Mouse (Mus musculus) fibroblast of lung, adult 2 months (primary cell): Measurements from ENCODE around the gene Ugt1a6a.
A peak's percentile ranks its signal among the peaks of the same experiment; 100 is the strongest.

Source experiments
- DNase-seq: peaks from one replicate; pipeline ENCODE4 v3.0.0-alpha.2; 2011; ENCODE audit warnings: low read depth

The Ugt1a6a gene

DNA sequence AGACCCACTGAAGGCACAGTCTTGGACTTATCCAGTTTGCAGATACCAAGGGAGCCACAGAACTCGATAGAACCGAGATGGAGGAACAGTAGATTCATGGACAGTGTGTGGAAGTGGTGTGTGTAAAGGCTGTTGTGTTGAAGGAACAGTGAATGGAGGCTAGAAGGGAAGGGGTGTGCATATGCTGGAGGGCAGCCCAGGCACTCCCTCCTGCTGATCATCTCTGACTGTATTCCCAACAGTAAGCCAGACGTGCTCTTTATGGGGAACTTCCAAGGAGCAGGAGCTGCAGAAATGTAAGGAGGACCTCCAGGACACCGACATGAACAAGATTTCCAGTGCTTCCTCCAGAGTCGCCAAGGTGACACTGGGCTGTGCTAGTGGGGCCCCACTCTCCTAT lies 115.4 kb downstream of the Ugt1a6a start:
- no peak for DNase-seq

DNA sequence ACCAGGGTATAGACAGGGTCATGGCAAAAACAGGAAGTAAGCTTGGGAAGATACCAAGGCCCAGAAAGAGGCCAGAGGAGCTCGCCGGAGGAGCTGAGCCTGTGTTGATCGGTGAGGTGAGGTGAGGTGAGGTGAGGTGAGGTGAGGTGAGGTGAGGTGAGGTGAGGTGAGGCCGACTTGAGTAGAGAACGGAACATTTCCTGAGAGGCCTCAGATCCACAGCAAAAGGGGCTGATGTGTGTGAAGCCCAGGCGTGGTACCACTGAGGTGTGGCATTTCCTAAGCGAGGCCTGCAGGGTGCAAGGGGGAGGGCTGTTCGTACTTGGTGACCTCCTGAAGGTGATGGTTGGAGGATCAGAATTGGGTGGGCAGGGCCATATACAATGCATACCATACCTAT lies 118.5 kb downstream of the Ugt1a6a start:
- DNase-seq: no peak

DNA sequence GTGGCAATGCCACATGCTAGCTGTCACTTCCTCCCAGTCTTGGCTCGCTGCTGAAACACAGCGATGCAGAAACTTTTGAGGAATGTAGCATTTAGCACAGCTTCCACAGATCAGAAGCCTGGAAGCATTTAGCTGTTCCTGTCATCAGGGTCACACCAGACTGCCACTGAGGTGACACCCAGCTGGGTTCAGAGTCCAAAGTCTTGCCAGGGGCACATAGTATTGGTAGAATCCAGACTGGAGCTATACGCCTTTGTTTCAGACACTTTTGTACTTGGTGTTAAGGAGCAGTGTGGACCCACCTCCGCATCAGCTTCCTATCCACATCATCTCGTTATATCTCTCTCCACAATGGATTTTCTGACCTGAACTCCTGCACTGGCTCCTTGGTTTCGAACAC lies 118.9 kb downstream of the Ugt1a6a start:
- DNase-seq: no peak

DNA sequence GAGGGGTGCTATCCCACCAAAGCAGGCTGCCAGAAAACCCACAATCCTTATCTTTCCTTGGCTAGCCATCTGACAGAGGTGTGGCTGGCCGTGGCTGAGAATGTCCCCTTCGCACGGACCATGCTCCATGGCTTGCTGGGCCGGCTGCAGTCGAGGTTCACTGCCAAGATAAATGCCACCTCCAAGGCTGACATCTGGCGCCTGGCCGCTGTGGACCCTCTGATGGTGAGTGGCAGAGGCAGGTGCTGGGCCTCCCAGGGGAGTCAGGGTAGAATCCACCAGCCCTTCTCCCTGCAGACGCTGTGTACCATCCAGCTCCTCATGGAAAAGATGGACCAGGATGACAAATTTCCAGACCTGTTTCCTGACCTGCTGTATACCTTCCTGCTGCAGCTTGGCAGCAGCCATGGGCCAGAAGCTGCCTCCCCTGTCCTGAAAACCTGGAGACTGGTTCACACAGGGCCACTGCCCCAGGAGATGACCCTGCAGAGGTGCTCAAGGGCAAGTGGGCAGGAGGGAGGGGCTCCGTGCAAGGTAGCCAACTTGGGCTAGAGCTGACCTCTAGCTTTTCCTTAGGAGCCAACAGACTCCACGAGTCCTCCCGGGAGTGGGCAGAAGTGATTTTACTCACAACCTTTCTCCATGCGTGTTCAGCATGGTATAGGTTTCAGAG lies 120.3 kb downstream of the Ugt1a6a start:
- no peak for DNase-seq

DNA sequence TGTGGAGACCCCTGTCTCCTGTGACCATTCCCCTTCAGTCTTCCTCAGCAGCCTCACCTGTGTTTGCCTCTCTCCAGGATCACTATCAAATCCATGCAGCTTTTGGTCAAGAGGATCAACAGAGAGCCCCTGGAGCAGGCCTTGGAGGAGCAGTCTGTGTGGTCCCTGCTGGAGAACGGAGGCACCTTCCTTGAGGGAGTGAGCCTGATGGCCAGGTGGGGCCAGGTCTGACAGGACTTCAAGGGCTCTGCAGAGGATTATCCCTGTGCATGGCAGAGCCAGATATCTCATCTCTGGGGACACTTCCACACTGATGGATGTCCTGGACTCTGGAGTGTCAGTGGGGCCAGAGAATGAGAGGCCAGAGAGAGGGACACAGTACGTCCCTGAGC lies 120.9 kb downstream of the Ugt1a6a start:
- DNase-seq: no peak

DNA sequence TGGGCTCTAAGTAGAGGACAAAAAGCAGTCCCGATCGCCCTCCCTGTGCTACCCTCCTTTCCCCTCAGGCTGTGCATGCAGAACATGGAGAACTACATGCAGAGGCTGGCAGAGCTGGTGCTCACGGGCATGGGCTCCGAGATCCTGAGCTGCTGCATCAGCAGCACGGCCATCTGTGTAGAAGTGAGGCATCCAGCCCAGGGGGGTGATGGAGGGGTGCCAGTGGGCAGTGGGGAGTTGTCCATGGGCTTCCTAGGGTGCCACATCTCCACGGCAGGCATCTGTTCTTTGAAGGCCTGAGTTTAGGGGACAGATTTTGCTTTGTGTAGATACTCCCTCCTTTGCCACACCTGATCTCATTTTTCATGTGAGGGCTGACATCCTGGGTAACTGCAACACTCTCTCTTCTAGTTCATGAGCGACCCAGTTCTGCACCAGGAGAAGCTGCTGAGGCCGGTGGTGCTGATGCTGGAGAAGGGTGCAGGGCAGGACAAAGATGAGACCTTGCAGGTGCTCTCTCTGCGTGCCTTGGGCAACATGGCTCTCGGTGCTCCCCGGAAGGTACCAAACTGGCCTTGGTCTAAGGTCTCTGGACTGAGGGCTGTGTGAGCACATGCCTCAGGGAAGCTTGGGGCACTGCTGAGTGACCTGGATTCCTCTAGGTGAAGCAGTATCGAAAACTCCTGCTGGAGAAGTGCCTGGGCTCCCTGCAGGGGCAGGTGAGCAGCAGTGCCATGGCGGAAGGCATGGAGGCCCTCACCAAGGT lies 121.6 kb downstream of the Ugt1a6a start:
- DNase-seq: no peak

DNA sequence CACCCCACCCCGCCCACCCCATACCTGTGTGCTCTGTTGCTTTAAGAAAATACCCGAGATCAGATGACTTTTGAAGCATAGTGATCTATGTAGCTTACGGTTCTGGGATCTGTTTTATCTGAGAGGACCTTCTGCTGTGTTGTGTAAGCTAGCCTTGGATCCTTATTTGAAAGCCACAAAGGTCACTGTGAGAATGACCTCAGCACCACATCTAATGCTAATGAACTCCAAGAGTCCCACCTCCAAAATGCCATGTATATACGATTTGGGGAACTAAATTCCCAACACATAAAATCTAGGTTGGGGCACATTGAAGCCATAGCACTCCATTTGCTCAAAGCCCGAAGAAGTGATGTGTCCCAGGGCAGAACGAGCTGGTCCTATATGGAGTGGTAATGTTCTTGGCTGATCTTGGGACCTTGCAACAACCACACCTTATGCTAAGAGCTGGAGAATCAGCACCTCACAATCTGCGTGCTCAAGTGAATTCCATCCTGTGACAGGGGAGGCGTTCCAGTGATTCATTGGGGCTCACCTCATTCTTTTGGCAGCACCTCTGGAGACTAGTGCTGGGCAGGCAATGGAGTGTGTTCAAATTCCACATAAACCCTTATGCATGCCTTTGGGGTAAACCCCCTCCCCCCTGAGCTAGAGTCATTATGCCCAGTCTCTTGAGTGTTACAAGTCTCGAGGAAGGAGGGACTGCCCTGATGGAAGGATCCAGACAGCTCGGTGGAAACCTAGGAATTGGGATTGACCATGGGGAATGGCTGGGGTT lies 122.5 kb downstream of the Ugt1a6a start:
- DNase-seq: no peak

DNA sequence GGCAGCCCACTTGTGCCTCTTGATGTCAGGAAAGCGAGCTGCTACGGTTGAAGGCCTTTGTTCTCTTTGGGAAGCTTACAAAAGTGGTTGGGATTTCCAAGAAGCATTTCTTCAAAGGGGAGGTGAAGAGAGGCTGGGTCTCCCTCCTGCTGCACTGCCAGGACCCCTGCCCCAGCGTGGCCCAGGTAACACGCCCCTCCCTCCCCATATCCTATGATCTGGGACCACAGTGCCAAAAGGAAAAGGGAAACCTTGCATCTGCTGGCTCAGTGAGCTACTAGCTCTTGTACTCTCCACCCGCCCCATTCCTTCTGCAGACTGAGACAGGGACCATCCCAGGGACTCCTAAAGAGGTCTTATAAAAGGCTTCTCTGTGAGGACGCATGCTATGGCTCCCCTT lies 123.1 kb downstream of the Ugt1a6a start:
- no peak for DNase-seq

DNA sequence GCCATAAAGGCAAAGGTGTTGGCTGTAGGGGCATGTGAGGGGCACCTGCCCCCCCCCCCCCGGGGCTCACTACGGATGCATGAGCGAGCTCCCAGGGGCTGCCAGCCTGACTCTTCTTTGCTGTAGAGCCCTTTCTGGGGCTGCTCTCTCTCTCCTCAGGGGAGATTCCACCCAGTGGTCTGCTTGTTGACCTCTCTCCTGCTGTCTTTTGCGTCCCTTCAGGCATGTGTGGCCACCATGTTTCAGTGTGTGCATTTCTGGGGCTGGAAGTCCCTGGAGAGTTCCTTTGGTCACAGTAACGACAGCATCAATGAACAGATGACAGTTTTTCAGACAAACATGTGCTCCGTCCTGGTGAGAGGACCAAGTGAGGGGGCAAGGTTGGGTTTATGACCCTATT lies 123.8 kb downstream of the Ugt1a6a start:
- no peak for DNase-seq

DNA sequence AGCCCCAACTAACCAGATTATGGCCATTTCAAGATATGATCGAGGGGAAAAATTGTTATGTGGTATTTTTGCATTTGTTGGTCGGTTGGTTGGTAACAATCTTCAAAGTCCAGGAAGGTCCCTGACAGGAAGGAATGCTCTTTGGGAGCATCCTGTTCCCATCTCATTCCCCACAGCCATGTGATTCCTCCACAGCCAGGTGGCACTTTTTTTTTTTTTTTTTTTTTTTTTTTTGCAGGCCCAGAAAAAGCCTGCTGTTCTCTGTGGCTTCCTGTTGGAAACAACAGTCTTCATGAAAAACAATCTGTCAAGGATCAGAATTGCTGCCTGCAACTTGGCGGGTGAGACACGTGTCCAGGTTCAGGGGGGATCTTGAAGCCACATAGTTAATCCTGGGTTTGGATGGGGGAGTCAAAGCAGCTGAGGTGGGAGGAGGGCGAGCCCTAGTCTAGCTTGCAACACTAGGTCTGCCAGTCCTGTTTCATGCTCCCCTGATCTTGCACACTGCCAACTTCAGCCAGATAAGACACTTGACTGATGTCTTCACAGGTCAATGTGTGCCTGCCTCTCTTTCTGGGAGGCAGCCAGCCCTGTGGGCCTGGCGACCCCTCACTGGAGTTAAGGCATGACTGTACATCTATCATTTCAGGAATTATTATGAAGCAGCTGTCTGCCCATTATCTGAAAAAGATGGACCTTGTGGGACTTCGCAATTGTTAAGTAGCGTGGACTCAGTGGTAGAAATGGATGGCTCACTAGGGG lies 124.5 kb downstream of the Ugt1a6a start:
- DNase-seq: no peak

DNA sequence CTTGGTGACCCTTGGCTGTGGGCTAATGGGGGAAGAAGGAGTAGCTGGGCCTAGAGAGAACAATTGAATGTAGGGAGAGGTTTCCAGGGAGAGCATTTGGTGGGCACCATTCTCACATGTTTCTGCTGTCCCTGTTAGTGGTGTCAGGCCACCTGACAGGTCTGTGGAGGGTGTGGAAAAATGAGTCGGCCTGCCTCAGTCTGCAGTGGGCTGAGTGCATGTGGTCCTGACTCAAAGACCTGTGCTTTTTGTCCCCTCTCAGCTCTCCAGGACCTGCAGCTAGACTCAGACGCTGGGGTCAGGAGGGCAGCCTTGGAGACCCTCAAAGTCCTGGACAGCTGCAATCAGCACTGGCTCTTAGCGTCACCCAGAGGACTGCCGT lies 125.0 kb downstream of the Ugt1a6a start:
- DNase-seq: no peak

DNA sequence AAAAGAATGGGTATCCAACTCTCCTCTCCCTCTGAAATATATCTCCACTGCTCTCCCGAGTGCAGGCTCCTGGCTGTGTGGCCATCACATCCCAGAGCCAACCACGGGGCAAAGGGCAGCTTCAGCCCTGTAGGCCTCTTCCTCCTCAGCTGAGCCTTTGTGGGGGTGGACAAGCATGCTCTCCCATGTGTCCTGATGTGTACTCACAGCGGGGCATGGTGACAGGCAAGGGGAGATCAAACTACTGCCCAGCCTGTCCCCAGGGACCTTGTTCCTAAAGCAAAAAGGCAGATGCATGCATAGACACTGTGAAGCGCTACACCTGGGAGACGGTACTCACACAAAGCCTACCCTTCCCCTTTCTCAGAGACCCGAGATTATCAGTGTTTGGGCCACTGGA lies 125.5 kb downstream of the Ugt1a6a start:
- no peak for DNase-seq

DNA sequence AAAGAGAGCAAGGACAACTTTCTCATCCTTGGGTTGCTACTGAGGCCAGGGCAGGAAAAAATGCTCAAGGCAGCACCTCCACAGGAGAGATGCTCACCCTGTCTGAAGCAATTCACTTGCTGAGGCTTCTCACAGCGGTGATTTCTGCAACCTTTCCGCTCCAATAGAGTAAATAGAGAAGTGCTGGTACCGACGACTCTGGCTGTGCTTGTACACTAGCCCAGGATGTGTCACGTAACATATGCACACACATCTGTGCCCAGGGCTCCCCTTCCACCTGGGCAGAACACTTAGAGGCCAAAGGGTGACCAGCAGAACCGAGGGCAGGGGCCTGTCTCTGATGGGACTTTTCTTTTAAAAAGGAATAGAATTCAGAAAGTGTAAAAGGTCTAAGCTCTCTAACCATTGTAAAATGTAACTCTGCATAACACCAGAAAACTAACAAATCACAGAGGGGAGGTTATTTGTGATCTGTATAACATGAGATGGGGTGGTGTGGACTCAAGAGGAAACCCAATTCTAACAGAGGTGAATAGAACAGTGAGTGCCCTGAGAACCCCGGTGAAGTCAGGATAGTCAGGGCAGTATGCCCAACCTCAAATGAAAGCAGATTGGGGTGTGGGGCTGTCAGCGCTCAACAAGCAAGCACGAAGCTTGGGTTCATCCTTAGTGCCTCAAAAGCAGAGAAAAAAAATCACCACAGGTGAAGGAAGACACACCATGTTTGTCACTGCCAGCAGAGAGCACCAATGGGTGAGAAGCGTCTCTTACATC lies 126.2 kb downstream of the Ugt1a6a start:
- DNase-seq: no peak

DNA sequence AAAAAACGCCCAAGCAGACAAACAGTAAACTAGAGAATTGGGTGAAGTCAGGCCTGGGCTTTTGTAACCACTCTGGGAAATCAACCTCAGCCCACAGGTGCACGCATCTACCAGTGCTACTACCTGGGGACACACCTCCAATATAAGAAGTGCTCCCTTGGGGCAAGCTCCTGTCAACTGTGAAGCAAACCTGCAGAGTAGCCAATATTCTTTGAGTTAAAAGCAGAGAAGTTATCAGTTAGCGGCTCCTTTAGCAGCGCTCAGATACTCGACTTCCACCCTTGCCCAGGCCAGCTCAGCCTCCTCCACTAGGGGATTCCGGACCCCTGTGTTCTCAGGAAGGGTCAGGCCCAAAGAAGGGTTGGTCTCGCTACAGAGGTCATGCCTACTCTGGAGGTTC lies 127.1 kb downstream of the Ugt1a6a start:
- no peak for DNase-seq

DNA sequence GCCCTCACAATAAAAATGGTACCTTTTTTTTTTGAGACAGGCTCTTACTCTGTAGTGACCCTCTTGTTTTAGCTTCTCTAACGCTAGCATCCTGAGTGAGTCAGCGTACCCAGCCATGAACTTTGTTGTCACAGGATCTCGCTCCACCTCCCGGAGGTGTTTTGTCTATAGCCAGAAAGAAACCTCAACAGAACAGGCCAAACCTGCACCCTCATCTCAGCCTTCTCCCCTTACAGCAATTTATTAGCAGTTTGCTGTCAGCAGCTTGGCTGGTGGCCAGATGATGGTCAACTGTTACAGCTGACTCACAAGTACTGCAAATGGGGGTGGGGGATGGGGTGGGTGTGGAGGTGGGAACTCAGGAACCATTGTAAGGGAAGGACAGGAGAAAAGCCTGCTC lies 127.6 kb downstream of the Ugt1a6a start:
- DNase-seq: peak; percentile 85

DNA sequence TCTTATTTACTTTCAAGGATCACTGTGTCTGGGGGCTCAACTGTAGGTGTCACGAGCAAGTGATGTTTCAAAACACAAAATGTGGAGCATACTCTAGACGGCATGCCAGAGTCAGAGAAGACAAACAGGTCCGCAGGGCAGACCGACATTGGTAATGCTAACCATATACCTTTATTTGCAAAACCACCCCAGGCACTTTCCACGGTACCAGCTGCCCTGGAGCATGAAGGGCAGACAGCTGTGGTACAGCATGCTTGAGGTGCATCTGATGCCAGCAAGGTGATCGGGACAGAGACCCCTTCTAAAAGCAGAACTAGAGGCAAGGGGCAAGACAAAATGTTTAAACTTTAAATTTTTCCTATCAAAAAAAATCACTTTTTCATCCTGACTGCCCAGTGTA lies 128.4 kb downstream of the Ugt1a6a start:
- DNase-seq: no peak

DNA sequence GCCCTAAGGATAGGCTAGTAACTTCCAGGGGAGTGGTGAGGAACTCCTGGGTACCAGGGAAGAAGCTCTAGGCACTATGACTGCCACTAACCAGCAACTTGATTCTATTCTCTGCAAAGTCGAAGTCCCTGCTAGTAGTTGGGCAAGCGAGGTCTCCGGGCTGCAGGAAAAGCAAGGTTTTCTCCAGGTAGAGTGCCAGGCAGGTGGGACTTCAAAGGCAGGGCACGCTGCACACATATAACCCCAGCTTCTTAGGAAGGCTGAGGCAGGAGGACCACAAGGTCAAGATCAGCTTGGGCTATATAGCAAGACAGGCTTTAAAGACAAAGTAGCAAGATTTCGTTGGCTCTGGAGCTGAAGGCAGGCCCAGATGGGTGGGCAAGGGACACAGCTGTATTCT lies 129.2 kb downstream of the Ugt1a6a start:
- DNase-seq: no peak

DNA sequence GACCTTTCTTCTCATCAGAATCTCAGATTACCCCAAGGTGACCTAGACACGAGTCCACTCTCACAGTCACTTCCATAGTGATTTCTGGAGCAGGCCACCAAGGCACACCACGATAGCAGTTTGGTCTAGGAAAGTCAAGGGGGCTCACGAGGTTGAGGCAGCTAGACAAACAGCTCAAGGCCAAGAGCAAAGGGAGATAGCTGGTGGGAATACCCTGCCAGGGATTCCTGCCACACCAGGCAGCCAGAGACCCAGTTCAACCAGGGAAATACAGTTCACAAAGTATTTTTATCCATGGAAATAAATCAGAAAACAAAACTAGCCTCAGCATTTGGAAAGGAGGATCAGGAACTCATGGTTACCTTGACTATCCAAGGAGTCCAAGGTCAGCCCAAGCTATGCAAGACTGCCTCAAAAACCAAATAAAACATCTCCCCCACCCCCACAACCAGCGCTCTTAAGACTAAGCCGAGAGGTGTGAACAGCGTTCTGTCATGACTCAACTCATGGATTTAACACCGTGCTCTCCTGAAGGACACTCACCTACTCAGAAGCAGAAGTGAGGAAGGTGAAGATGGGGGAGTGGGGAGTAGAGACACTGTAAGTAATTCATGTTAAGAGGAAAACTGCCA lies 129.7 kb downstream of the Ugt1a6a start:
- DNase-seq: no peak

DNA sequence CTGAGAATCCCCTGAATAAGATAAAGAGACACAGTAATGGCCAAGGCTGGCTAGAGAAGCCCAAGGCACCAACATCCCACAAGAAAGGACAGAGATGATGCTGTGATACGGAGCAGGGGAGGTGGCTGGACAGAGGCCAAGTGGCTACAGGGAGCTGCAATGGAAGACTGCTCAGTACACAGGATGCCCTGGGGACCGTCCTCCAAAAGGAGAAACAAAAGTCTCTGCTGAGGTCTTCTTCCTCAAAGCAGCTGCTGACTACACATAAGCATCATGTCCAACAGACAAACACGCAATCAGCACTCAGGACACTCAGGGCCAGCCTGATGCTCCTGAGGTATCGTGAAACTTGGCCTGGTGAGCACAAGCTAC lies 130.2 kb downstream of the Ugt1a6a start:
- no peak for DNase-seq

DNA sequence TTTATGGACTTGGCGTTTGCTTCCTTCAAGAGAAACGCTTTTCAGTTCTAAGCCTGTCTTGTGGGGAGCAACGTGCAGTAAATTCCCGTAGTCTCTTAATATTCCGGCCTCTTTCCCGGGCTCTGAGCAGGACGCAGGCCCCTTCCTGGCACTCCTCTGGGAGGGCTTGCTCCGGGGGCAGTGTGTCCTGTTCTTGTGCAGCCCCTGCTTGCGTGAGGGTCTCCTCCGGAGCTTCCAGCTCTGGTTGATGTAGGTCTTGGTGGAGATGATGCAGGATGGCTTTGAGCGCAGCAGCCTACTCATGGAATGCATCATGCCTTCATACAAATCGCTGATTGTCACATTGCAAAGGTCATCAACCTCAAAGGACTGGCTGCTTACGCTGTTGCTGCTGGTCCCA lies 131.5 kb downstream of the Ugt1a6a start:
- DNase-seq: no peak

DNA sequence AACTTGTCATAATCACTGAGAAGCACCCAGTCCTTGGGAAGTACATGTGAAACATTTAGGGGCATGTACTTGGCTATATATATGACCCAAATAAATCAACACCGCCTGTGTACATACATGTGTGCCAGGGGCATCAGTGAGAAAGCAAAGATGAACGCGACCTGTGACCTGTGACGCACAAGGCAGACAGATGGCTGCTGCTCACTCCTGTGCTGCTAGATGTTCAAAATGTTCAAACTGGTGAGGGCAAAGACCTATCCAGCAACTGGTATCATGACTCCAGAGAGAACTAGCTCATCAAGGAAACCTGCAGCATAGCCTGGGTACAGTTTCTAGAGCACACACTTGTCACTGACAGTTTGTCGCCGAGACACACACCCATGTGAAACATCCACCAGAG lies 132.9 kb downstream of the Ugt1a6a start:
- no peak for DNase-seq
